Mouse (Mus musculus) NIH3T3 (cell line): ENCODE data around the gene Tusc2.

Experiments
- DNase-seq: peaks from one replicate; pipeline ENCODE4 v3.0.0-alpha.2; 2012; ENCODE audit warnings: low read depth

The Tusc2 gene

DNA sequence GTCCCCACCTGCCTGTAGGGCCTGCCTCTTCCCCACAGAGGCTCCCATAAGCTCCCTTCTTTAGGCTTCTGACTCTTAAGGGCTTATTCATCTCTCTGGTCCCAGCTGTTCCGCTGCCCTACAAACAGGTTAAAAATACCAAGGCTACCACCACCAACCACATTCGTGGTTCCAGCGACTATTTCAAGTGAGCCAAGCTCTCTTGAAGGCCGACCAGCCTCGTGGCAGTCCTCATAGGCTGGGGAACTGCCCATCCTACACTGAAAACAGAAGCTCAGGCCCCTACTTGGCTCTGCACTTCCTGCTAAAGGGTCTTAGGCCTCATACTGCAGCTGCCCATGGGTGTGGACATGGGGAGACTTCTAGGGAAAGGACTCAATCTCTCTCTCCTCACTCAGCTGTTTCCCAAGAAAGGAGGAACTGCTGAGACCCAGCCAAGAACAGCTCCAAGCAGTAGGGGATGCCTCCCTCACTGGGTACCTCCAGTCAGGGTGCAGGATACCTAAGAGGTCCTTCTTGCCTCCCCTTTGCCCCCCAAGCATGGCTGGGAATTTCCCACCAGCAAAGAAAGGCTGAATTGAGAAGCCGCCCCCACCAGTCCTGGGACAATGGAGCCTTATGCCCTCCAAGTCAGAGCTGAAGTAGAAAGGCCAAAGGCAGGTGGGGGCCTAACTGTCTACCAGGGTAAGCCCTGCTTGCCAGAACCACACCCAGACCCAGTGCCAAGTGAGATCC, 48.6 kb downstream of the Tusc2 start:
- peak; percentile 33 for DNase-seq

DNA sequence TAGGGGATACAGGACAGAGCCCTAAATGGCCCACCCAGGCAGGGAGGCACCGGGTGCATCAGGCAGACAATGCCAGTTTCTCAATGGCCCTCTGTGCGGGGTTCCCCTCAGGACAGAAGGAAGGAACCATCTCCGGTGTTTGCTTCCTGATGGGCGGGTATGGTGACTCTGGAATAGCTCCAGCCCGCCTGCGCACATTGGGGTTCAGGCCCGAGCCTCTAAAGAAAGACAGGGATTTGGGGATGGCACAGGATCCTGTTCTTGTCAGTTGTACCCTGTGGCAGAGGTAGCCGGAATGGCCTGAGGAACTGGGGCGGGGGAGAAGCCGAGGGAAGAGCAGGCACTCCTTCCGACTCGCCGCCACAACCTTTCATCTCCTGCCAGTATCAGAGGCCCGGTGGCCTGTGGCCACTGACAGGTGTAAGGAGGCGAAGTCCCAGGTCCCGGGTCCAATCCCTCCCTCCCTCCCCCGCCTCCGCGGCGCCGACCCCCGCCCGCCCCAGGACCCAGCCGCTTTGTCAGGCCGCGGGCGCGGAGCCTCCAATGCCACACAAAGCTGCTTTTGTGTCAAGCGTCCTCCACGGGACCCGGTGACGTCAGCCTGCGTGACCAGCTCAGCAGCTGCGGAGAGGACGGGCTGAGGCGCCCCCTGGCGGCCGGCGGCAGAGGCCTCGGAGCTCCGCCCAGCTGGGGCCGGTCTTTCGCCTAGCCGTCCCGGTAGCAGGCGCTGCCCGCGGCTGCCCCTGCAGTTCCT, 49.3 kb downstream of the Tusc2 start:
- peak; percentile 98 for DNase-seq

DNA sequence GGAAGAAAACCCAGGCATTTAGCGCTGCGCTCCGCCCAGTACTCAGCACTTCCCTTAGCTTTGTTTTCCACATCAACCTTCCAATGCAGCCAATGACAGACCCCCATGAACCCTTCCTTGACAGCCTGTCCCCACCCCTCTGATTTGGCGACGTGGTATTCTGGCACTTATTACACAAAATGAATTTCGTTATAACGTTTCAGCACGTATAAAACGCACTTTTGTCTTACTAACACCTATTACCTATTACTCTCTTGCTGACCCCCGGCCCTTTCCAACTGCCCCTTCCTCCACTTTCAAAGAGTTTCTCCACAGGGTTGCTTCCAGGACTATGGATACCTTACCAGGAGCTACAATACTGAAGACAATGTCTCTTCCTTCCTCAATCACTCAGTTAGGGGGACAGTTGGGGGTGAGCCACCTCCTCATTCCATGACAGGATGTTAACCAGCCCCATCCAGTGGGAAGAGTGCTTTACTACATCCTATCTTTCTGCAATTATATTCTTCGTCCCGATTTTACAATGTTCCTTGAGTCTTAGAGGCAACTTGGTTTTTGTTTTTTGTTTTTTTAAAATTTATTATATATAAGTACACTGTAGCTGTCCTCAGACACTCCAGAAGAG, 50.0 kb downstream of the Tusc2 start:
- DNase-seq: peak; percentile 47

DNA sequence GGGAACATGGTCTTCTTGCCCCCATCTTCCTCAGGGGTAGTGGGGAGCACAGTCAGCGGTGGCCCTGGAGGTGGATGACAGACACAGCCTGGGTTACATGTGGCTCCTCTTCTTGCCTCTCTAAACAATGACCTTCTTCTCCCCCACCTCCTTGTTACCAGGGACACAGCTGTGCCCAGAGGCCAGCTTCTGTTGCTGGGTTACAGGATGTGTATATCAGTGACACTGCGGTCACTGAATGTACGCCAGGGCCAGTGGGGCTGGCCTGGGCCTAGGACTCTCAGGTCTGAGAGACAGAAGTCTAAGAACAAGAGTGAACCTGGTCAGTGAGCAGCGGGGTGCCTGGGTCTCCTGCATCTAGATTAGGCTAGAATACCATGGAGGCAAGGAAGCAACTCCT, 52.0 kb downstream of the Tusc2 start:
- DNase-seq: no peak
